Mouse (Mus musculus): ENCODE data around the gene Stmnd1.

Gene Stmnd1

DNA sequence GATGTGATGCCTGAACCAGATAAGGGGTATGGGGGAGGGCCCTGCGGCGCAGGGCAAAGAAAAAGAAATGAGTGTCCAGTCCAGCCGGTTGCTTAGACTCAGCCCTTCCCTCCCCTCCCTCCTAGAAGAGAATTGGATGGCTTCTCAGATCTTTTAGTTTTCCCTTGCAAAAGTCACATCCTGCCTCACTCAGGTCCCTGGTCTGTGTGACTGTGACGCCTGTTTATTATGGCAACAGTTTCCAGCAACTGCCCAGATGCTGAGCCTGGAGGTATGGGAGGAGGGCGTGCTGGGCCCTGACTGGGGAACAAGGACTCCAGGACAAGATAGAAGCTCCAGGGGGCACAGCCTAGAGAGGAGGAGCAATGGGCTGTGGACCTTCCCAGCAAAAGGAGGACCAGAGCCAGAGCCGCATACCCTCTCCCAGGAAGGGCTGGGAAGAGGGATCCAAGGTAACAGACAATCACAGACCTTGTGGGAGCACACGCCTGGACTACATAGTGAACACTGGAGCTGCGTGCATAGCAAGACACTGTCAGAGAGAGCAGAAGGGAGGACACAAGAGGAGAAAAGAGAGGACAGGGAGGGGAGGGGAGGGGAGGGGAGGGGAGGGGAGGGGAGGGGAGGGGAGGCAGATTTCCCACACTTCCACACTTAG is at the start of gene Stmnd1:
Stmnd1 (plus strand) TSS at position 269 of the 658 bp plus-strand sequence.
- peak; percentile 27 for DNase-seq (ENCODE audit: low spot score)

DNA sequence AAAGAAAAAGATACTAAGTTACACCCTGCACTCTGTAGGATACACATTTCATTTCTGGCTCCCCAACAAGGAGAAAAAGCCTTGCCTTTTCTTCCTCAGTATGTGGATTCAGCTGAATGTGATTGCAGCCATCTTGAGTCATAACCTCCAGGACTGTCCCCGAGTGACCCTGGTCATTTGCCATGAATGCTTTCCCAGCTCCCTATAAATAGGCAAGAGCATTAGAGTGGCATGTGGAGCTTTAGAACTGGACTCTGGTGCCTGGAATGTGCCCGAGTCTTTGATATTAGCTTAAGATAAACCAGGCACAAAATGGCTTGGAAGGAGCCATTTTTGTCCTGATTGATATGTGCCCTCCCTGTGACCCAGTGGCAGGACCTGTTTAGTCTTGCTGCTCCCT is 46.6 kb upstream of the Stmnd1 start:
- DNase-seq (ENCODE audit: low spot score), result no peak

DNA sequence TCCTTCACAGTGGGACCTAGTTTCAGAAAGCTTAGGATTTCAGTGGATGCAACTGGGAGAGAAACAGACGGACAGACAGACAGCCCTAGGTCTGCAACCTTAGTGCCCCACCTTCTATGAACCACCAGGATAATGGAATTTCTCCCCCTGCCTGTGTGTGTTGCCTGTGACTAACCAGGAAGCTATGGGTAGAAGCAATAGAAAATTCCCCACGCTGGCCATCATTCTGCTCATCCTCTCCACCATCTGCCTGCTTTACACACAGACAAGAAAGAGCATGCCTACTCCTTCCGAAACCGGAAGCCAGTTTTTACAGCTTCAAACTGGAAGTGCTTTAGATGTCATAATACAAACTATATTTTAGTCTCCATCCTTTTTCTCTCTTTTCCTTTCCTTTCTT is 46.0 kb upstream of the Stmnd1 start:
- DNase-seq (ENCODE audit: low spot score), result no peak

DNA sequence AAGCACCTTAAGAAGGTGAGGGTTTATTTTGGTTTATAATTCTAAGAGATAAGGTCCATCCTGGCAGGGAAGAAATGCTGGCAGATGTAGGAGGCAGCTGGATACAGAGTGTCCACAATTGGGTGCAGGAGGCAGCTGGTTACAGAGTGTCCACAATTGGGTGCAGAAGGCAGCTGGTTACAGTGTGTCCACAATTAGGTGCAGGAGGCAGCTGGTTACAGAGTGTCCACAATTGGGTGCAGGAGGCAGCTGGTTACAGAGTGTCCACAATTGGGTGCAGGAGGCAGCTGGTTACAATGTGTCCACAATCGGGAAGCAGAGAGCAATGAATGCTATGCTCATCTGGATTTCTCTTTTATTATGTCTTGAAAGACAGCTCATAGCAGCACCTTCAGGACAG is 44.8 kb upstream of the Stmnd1 start:
- DNase-seq (ENCODE audit: low spot score), result peak; percentile 53

DNA sequence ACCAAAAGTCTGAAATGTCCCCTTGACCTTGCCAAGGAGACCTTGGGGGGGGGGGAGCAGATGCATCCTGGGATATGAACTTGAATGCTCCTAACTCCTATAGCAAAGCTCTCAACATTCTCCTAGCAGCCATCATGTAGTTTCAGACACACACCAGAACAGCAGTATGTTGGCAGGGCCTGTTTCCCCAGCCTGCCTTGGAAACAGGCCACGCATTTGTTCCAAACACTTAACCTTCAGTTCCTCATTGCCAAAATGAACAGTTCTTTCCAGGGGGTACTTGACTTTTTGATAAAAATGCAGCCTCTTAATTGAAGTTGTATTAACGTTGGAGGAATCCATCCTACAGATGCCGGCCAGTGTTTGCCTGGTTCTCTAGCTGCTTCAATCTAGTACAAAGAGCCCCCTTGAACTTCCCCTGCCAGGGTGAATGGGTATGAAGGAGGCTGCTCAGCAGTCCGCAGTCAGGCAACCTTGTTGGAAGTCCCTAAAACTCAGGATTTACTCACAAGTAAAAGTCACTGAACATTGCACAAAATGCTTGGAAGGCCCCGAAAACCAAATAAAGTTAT is 41.9 kb upstream of the Stmnd1 start:
- DNase-seq (ENCODE audit: low spot score), result no peak

DNA sequence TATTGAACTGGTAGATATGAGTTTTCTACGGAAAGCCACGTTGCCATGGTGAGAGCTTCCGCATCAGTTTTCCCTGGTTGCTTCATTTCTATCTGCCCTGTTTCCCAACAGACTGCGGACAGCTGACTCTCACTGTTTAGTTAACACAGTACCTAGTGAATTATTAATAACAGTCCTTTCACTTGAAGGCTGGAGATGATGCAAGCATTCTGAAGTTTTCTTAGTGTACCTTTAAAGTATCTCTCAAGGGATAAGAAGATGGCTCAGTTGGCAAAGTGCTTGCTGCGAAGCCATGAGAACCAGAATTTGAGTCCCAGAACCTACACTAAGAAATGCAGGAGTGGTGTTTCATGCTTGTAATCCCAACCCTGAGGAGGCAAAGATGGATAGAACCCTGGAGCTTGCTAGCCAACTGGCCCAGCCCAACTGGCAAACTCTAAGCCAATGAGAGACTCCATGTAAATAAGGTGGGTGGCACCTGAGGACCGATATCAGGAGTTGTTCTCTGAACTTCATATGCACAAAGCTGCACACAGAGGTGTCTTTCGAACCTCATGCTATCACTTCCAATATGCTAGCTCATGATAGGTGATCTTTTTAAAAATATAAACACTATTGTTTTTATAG is 35.7 kb upstream of the Stmnd1 start:
- DNase-seq (ENCODE audit: low spot score), result no peak

DNA sequence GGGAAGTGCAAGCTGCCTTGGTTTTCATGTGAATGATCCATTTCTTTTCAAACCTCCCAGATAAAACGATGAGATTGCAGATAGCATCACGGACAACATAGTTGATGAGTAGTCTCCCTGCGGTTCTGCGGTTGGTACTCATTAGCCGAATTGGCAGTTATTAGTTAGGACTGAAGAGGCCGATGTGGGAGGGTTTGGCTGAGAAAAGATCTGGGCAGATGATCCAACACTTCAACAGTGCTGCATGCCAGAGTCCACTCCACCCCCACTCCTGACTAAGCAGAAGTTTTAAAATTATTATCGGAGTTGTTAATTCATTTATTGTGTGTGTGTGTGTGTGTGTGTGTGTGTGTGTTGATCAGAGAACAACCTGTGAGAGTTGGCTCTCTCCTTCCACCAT is 34.7 kb upstream of the Stmnd1 start:
- DNase-seq (ENCODE audit: low spot score), result no peak

DNA sequence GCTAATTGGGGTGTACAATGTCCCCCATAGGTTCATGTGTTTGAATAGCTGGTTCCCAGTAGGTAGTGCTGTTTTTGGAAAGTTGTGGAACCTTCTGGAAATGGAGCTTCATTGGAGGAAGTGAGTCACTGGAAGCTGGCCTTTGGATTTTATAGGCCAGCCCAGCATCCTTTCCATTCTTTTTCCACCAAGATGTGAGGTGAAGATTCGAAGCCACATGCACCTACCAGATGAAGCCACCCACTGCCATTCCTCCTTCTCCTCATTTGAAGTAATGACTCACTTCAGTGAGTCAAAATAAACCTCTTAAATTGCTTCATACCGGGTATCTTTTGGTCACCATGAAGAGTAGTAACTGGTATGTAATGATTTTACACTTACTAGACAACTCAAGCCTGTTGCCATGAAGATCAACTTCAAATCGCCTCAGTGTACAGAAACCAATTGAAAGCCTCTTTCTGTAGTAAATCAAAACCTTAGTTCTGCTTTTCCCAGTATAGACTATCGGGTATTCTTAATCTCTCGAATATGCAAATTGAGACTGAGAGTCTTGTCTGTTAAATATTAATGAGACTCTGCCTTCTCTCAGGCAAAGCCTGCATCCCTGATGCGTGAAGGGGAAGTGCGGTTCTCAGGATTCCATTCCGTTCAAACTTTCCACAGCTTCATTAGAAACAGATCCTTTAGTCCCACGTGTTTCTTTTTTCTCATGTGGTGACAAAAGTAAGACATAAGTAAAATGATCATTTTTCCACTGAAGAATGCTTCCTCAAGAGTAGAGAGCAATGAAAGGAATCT is 31.9 kb upstream of the Stmnd1 start:
- no peak for DNase-seq (ENCODE audit: low spot score)

DNA sequence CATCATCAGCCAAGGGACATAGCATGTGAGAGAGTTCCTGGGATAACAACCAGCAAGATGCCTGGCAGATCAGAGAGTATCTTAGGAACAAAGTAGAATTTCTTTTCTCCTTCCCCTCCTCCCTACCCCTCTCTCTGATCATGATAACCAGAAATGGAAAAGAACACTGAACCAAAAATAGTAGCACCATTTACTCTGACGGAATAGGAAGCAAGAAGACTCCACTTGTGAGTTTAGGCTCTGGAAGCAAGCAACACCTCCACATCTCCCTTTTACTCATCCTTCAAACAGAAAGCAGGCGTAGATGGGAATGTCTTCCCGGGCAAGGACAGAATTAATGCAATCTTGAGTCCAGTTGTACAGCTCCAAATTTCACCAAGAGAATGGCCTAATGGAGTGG is 19.8 kb upstream of the Stmnd1 start:
- DNase-seq (ENCODE audit: low spot score), result no peak

DNA sequence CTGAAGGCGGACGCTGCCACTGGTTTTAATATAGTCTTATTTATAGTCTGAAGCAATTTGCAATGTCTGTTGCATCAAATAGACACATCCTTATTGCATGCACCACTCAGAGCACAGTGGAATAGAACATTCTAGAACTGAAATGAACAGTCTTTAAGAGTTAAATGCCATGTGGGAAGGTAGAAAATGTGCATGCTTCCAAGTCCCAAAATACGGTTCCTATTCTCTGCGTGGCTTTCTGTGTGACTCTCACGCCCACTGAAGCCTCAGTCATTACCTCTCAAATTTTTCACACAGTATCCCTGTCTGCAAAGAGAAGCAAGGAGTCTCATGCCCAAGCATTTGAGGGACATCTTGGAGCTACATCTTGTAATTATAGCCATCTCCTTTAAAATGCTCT is 19.4 kb upstream of the Stmnd1 start:
- DNase-seq (ENCODE audit: low spot score), result no peak

DNA sequence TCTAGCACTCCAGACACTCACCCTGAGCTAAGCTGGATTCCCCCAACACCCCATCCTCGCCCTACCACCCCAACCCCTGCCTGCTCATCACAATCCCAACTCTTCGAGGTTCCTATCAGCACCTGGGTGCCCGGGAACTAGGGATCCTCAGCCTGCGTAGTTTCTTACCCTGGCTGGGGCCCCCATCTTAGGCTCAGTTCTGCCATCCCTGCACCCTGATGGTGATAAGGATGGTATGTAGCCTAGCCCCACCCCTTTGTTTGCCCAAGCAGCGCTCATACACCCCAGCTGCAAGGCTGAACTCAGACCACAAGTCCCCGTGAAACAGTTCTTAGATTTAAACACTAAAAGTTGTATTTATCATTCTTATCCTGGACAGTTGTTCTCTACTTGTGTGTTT is 17.9 kb upstream of the Stmnd1 start:
- no peak for DNase-seq (ENCODE audit: low spot score)

DNA sequence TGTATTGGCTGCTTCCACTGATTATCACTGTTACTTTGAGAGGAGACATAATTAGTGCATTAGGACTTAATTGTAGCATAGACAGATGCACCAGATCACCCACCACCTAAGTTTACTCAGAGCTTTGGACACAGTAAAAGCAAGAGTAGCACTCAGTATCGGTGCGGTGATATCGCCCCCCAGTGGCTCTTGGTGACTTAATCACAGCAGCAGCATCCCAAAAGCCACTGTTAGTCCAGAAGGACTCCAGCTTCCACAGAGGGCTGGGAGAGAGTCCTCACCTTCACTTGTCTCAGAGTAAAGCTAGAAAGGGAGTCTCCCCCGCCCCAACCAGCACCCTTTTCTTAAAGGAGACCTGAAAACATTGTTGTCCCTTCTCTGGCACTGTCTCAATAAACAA is 15.7 kb upstream of the Stmnd1 start:
- no peak for DNase-seq (ENCODE audit: low spot score)

DNA sequence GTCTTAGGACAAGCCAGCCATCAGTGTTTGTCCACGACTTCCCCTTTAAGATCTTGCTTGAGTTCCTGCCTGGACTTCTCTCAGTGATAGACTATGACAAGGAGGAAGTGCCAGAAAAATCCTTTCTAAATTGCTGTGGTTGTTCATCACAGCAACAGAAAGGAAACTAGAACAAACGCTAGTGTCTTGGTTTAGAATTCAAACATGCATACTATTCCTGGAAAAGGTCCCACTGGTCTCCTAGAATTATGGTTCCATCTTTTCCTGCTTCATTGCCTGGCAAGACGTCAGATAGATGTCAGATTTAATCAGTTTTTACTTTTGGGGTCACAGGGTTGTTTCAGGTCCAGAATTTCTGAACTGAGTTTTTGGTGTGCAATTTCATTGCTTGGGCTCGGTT is 14.0 kb upstream of the Stmnd1 start:
- DNase-seq (ENCODE audit: low spot score), result no peak

DNA sequence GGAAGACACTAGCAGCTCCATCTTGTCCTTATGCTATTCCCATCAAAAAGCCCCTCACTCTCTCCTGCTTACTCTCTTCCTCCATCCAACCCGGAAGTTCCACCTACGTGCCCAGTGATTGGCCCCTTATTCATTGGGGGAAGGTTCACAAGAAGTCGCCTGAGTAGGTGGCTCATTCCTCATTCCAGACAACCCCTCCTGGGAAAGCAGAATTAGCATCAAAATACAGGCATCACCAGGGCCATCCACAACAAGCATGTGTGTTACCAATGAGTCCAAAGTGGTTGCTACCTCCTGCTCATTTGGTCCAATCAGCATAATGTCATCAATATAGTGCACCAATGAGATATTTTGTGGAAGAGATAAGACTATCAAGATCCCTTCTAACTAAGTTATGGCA is 12.3 kb upstream of the Stmnd1 start:
- no peak for DNase-seq (ENCODE audit: low spot score)

DNA sequence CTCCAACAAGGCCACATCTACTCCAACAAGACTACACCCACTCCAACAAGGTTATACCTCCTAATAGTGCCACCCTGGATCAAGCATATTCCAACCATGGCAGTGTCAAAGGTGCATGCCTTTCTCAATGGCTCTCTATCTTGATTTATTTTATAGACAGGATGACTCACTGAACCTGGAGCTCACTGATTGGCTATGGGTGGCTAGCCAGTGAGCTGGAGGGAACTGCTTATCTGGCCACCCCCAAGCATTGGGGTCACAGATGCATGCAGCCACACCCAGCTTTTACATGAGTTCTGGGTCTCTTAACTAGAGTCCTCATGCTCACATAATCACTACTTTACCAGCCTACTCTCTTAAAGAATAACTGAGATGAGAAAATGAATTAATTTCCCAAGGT is 5.7 kb upstream of the Stmnd1 start:
- DNase-seq (ENCODE audit: low spot score), result no peak

DNA sequence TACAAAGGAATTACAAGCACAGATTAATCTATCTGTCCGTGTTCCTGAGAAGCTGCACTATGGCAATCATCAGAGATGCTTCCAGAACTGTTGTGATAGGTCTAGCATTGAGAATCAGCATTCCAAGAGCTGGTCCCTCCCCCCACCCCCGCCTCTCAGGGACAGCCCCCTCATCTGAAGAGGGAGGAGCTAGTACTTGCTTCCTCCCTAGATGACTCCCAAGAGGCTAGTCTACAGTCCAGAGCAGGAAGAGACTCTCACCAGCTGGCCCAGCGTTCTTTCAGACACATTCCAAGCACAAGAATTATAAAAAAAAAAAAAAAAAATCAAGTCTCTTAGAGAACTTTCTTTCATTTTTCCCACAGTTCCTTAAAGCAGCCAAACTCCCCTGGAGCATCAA is 5.2 kb upstream of the Stmnd1 start:
- DNase-seq (ENCODE audit: low spot score), result peak; percentile 24

DNA sequence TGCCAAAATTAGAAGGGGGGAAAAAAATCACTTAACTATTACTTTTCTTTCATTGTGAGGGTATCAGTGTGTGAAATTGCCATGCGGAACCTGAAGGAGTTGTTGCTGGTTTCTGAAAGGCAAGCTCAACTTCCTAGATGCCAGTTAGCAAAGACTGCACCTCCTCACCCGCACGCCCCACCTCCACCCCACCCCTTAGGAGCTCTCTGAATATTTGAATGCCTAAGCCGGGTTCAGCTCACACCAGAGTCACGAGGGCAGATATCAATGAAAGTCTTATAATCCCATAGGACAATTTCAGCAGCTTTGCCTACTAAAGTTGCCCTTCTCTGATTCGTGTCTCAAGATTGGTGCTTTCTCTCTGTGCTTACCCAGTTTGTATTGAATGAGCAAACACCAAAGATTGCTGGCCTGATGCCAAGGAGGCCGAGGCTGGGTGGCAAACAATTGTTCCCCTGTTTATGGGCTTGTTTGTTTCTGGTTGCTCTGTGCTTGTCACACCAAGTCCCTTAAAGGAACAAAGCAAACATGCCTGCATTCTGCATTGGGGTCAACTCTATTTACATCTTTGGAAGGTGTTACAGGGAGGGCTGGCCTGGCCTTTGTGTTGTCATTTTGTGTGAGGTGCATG is 4.6 kb upstream of the Stmnd1 start:
- DNase-seq (ENCODE audit: low spot score), result no peak

DNA sequence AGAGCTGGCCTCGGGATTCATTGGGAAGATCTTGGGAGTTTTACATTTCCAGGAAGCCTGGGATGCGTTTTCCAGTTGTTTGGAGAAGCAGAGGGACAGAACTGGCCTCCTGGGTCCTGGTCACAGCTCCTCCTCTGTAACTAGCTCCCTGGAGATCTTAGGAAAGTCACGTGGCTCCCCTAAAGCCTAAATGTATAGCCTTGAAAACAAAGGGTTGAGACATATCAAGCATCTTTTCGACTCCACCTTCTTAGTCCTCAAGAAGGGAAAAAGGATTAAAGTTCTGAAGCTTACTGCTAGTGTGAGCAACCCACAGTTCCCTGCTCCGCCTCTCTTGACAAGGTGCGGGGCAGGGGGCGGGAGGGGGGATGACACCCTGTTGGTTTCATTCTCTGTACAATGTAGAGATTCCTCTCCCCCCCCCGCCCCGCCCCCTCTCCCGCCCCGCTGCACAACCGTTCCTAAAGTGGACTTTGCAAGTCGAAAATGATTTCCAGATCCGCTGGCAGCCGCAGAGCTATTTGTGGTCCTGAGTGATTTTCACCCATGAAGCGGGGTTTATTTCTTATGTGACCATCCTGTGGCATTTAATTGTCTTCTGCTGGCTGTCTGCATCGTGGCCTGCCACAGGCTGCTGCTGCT is 589 bp upstream of the Stmnd1 start:
- no peak for DNase-seq (ENCODE audit: low spot score)

DNA sequence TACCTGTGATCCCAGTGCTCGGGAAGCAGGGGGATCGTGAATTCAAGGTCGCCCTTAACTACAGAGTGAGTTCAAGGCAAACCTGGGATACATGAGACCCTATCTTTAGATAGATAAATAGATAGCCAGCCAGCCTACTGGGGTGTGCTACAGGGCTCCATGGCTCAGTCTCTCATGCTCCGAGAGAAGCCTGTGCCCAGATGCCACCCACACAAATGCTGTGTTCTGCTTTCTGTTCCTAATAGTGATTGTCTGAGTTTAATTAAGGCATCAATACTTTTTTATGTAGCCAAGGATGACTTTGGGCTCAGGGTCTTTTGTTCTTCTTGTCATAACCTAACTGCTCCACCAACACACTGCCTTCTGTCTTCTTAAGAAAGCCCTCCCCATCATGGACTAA is 2.2 kb downstream of the Stmnd1 start:
- no peak for DNase-seq (ENCODE audit: low spot score)

DNA sequence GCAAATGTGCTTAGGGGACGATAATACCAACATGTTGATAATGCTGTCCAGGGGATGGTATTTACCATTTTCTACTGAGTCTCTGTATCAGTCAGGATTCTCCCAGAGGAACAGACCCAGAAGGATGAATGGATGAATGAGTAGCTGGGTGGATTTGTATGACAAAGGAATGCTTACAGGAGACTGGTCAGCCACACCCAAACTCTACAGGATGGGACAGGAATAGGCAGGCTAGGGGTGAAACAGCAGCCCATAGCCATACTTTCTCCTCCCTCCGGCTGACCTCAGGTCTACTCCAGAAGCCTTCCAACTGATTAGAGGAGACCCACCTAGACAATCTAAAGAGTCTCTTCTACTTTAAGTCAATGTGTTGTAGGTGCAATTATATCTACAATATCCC is 9.0 kb downstream of the Stmnd1 start:
- no peak for DNase-seq (ENCODE audit: low spot score)

DNA sequence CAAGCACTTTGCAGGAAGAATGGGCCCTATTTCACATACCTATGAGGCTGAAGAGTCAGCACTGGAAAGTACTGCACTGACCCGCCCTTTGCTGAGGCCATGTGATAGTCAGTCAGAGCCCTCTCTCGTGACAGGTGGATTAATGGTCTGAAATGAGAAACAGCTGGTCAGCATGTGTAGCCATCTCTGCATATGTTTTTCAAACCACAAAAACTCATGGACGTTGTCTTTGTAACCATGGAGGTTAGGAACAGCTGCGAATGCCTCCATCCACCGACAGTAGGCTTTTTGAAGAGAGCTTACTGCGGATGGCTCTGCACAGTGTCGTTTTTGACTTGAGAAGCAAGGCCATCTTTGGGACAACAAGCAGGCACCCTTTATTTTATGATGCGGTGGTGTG is 14.3 kb downstream of the Stmnd1 start:
- no peak for DNase-seq (ENCODE audit: low spot score)

DNA sequence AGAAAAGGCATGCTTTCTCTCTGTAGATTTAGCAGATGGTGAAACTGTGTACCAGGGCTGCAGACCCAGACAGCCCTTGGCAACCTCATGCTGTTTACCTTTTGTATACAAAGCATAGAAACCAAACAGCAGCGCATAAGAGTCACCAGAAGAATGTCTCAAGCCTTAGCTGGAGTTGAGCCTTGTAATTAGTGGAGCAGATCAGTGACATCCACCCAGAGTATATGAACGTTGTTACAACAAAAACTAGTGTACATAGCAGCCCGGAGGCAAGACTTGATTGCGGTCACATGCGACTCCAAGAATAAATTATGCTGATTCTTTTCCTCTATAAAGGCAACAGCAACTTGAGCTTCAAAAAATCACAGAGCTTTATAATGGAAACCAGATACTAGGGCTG is 14.9 kb downstream of the Stmnd1 start:
- no peak for DNase-seq (ENCODE audit: low spot score)

Data from testis, postnatal 14 days (tissue).